15 mouse cellular contexts compared by ENCODE assay signal in genomic region chr11:85474326-85474725, GRCm38 (mm10).
DNase-seq lines count a peak whose midpoint lies in the region; ATAC-seq and TF ChIP-seq lines count a peak whose summit lies in the region.
"Had no signal": no experiment of that assay in that cellular context is flagged by ENCODE, and none has a peak within 500 bp of the region (broad histone marks: within the 10 kb centered on the region; RNA-seq: fewer than 3 reads in every experiment).

No protein-coding gene starts in this region.

- H3K27me3 ChIP-seq in kidney, postnatal 0 days (ENCODE audit: insufficient read depth, low read length), result no peaks in the 10 kb centered on the region
- H3K27me3 ChIP-seq: CH12.LX; liver, embryonic 15.5 days; neural tube, embryonic 12.5 days had no signal

- DNase-seq in kidney, postnatal 0 days (ENCODE audit: low spot score), result peak; percentile 79
- no peak for DNase-seq in kidney, adult 11 months
- DNase-seq in R1 (ENCODE audit: low read depth, low spot score), result peak; percentile 12
- DNase-seq in embryo, embryonic 10 days (ENCODE audit: low spot score), result peak; percentile 51
- peak; percentile 15 for DNase-seq in heart, postnatal 4 days
- DNase-seq in MN1 (ENCODE audit: low spot score), result no peak
- DNase-seq: adrenal gland, postnatal 10 days; layer of hippocampus, postnatal 36 days; right cerebral cortex, postnatal 14 days; thymus, adult 18-20 months had no signal

- no peaks in the 10 kb centered on the region for H3K36me3 ChIP-seq in kidney, postnatal 0 days (ENCODE audit: insufficient read depth, low read length)
- H3K36me3 ChIP-seq: liver, embryonic 15.5 days; neural tube, embryonic 12.5 days had no signal

- H3K9me3 ChIP-seq in kidney, postnatal 0 days (replicated peaks; ENCODE audit: low read length), result no peaks in the 10 kb centered on the region
- H3K9me3 ChIP-seq: liver, embryonic 15.5 days; neural tube, embryonic 12.5 days had no signal

- 44% methylated on average over 12 of the region's 12 CpGs for WGBS in kidney, postnatal 0 days

- H3K4me2 ChIP-seq in kidney, postnatal 0 days (ENCODE audit: low read length), result no peak overlapping the region
- H3K4me2 ChIP-seq: liver, embryonic 15.5 days; neural tube, embryonic 12.5 days had no signal

- H3K4me3 ChIP-seq in kidney, postnatal 0 days (replicated peaks; ENCODE audit: low read depth, low read length), result no peak overlapping the region
- H3K4me3 ChIP-seq: liver, embryonic 15.5 days; neural tube, embryonic 12.5 days had no signal

- no peak overlapping the region for H3K9ac ChIP-seq in kidney, postnatal 0 days (ENCODE audit: low read depth, low read length)
- H3K9ac ChIP-seq: liver, embryonic 15.5 days; neural tube, embryonic 12.5 days had no signal

- H3K4me1 ChIP-seq in kidney, postnatal 0 days (replicated peaks; ENCODE audit: insufficient read depth, low read length), result no peaks in the 10 kb centered on the region
- H3K4me1 ChIP-seq: liver, embryonic 15.5 days had no signal

- no peak overlapping the region for H3K27ac ChIP-seq in kidney, postnatal 0 days
- H3K27ac ChIP-seq: liver, embryonic 15.5 days; neural tube, embryonic 12.5 days had no signal

- no peak for ATAC-seq in kidney, postnatal 0 days (replicated peaks; ENCODE audit: low FRiP score, low read depth)
- ATAC-seq in megakaryocyte-erythroid progenitor cell, adult 5-6 weeks (replicated peaks; ENCODE audit: low FRiP score, low TSS enrichment, poor library complexity, severe bottlenecking), result no peak
- no peak for ATAC-seq in megakaryocyte, adult 5-6 weeks (ENCODE audit: poor library complexity, severe bottlenecking)

- no peak for TF ChIP-seq CTCF in kidney, postnatal 0 days (IDR thresholded peaks at IDR 0.05; ENCODE audit: low read depth)

Comparison
In these comparisons a context has a peak if more than half of its experiments do, and no peak if none do; other contexts are left out.
1. DNase-seq: peak in kidney, postnatal 0 days (single experiment), R1 (single experiment), embryo, embryonic 10 days (single experiment) and heart, postnatal 4 days (single experiment); none in kidney, adult 11 months (single experiment) and MN1 (single experiment).